Mouse (Mus musculus) erythroblast, embryonic 14.5 days (primary cell): ENCODE measurements around the gene AL732309.1. TPM values are rescaled to one million over a fixed set of nuclear protein-coding genes. Genes with fewer than 3 reads are reported as not detected.
A peak's percentile ranks its signal among the peaks of the same experiment; 100 is the strongest.

Experiments used
- H3K27me3 ChIP-seq: 2 replicates; pipeline ENCODE4 v1.6.1; 2012; ENCODE audit warnings: inconsistent platforms; ENCODE audit not compliant: control insufficient read depth
- H3K36me3 ChIP-seq: 2 replicates; pipeline ENCODE4 v1.6.1; 2012; ENCODE audit warnings: mild to moderate bottlenecking, inconsistent platforms; ENCODE audit not compliant: control insufficient read depth
- H3K4me1 ChIP-seq: 2 replicates; pipeline ENCODE4 v1.6.1; 2012; ENCODE audit warnings: inconsistent platforms; ENCODE audit not compliant: control insufficient read depth
- H3K4me3 ChIP-seq: replicated peaks from 2 replicates; pipeline ENCODE3; 2012; ENCODE audit warnings: moderate library complexity, mild to moderate bottlenecking, inconsistent platforms
- H3K9me3 ChIP-seq: 2 replicates; pipeline ENCODE4 v1.6.1; 2012; ENCODE audit warnings: low read length, inconsistent platforms, mixed read lengths; ENCODE audit not compliant: control insufficient read depth
- GATA1 ChIP-seq: IDR thresholded peaks from 2 replicates; pipeline ENCODE4 v1.6.1; 2012; ENCODE audit warnings: low read length, inconsistent platforms, mixed read lengths
- TAL1 ChIP-seq: IDR thresholded peaks from 3 replicates; pipeline ENCODE4 v1.6.1; 2012; ENCODE audit warnings: low read length, inconsistent platforms, mixed read lengths
- polyA plus RNA-seq: library from polyadenylated mRNA; stranded (reverse); fragments of >175 nt; gene quantifications from 2 replicates; pipeline ENCODE4 v1.2.3, GENCODE M21; 2012

Gene AL732309.1
- polyA plus RNA-seq, 1 experiment, result 0.06 TPM

DNA sequence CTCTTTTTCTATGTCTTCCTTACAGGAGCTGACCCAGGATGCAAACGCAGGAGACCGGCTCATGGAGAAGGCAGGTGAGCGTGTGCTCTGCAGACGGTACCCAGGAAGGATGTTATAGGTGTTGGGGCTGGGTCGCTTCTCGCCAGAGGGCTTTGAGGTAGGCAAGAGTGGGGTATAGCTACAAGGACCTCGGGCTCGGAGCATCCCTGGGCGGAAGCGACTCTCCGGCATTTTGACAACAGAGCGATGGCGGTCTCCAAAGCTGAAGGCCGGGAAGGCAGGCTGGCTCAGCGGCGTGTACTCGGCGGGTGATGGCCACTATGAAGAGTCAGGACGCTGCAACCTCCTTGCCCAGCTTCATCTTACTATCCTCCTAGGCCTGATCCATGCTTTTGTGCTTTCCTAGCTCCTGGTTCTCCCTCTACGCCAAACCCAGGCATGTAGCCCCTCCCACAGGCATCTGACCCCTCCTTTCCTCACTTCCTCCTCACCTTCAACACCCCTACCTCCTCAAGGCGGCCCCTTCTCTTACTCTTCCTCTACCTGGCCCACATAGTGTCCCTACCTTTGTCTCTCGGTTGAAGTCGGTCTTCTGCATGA, 33.3 kb downstream of the AL732309.1 start:
- Histone ChIP-seq H3K4me1 (peaks cover 31% of the 10 kb centered on the region), H3K4me3 (no peak overlapping the region), H3K27me3 (peaks cover 5% of the 10 kb centered on the region), H3K36me3 (peaks cover 15% of the 10 kb centered on the region), H3K9me3 (no peaks in the 10 kb centered on the region)
- TF ChIP-seq TAL1 (no peak), GATA1 (no peak)

DNA sequence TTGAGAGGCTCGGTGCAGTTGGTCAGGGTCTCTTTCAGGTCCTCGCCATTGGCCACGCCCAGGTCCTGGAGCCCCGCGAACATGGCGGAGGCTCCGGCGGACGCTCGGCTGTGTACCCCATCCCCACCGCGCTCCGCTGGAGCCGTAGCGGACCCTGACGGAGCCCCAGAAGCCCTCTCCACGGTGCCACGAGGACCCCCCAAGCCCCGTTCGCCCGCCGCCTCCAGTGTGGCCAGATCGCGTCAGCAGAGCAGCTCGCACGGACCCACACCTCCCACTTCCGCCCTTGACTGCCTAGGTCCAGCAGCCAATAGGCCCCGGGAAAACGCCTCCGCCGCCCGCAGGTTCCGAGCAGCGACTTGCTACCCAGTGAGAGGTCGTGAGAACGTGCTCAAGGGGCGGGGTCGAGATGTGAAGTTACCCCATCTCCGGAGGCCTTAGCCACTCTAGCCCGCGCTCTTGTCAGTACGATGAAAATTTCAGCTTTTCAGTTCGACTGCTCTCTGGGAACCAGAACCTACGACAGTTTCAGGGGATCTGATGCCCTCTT, 35.5 kb downstream of the AL732309.1 start, which contains the start of gene Nelfb:
Nelfb (minus strand) TSS at position 369 of the 550 bp plus-strand sequence.
- TF ChIP-seq GATA1 (no peak), TAL1 (no peak)
- H3K4me3 ChIP-seq, result peak within 1 kb of the TSS; percentile 83
- H3K36me3 ChIP-seq, result peaks cover 37% of the 10 kb centered on the region
- peaks cover 5% of the 10 kb centered on the region for H3K27me3 ChIP-seq
- H3K4me1 ChIP-seq, result peaks cover 33% of the 10 kb centered on the region
- H3K9me3 ChIP-seq, result no peaks in the 10 kb centered on the region

DNA sequence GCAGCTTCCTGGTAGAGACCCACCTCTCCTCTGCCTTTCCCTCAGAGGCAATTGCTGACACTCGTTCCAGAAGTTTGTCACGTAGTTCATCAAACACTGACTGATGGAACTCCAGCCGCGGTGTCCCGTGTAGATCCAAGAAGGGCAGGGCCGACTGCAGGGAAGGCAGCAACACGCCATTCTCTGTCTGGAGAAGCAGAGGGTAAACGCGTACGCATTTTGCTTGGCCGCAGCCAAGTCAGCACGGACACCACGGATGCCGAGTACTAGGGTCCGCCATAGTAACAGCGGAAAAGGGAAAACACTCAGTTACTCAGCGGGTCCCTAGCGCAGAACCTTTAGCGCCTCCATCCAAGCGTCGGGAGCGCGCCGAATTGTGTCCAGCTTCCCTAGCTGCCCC, 36.0 kb downstream of the AL732309.1 start:
- Histone ChIP-seq H3K4me1 (peaks cover 35% of the 10 kb centered on the region), H3K27me3 (peaks cover 5% of the 10 kb centered on the region), H3K4me3 (peak overlapping the region; percentile 83), H3K9me3 (no peaks in the 10 kb centered on the region), H3K36me3 (peaks cover 42% of the 10 kb centered on the region)
- TF ChIP-seq GATA1 (no peak), TAL1 (no peak)

DNA sequence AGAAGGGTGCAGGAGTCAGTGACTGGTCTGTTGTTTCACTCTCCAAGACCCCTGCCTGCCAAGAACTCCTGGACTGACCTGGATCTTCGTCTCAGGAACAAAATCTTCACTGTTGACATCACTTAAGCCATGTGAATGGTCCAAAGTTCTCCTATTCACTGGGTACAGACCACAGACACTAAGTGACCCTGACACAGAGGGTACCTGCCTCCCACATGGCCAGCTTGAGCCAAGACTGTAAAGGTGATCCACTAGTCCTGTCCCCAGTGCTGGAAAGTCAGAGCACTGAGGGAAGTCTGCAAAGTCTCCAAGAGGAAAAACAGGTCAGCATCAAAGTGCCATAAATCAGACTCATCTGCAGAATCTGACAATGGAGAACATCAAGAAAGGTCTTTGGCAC, 39.1 kb downstream of the AL732309.1 start:
- Histone ChIP-seq H3K4me3 (no peak overlapping the region), H3K36me3 (peaks cover 73% of the 10 kb centered on the region), H3K4me1 (peaks cover 37% of the 10 kb centered on the region), H3K9me3 (no peaks in the 10 kb centered on the region), H3K27me3 (no peaks in the 10 kb centered on the region)
- no peak for TF ChIP-seq TAL1
- no peak for TF ChIP-seq GATA1

DNA sequence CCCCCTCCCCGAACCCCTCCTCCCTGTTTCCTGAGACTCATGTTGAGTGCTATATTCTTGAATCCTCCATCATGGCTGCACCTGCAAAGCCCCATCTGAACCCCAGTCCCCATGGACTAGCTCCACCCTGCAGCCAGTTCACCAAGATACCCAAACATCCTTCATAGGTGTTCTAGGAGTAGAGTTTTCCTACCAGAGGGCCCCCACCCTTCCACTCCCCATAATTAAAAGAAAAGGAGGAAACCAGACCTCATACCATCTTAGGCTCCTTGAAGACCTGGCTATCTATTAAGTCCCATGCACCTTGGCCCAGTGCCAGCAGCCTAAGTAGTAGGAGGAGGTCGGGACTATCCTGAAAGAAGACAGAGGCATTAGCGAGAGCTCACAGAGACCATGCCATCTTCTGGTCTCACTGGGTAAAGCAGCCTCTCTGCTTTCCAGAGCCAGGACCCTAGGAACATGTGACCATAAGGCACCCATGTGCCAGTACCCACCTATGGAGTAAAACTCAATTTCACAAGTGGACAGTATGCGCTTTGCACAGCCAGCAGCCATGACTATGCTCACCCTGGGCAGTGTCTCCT, 42.9 kb downstream of the AL732309.1 start:
- no peaks in the 10 kb centered on the region for H3K9me3 ChIP-seq
- peaks cover 98% of the 10 kb centered on the region for H3K36me3 ChIP-seq
- H3K4me1 ChIP-seq, result peaks cover 10% of the 10 kb centered on the region
- no peak for TF ChIP-seq TAL1
- TF ChIP-seq GATA1, result no peak
- H3K4me3 ChIP-seq, result no peak overlapping the region
- no peaks in the 10 kb centered on the region for H3K27me3 ChIP-seq

DNA sequence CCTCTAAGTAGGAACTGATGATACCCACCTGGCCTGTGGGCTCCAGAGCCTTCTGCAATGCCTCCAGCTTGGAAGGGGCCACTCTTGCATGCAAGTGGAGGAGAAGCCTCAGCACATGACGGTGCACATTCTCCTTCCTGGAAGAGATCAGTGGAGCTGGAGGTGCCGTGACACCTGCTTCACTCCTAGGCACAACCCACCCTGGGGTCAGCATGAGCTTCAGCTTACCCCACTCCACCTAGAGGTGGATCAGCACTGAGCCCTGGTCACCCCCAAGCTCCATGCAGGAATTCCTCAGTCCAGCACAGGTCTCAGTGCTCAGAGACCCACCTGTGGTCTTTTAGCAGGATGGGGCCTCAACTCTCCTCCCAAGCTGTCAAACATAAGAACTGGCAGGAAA, 46.0 kb downstream of the AL732309.1 start:
- H3K27me3 ChIP-seq, result peaks cover under 1% of the 10 kb centered on the region; the same call in 1 of the 2 replicates
- no peak for TF ChIP-seq TAL1
- no peak for TF ChIP-seq GATA1
- no peaks in the 10 kb centered on the region for H3K9me3 ChIP-seq
- H3K4me1 ChIP-seq, result peaks cover 29% of the 10 kb centered on the region
- H3K4me3 ChIP-seq, result no peak overlapping the region
- peaks cover 78% of the 10 kb centered on the region for H3K36me3 ChIP-seq

DNA sequence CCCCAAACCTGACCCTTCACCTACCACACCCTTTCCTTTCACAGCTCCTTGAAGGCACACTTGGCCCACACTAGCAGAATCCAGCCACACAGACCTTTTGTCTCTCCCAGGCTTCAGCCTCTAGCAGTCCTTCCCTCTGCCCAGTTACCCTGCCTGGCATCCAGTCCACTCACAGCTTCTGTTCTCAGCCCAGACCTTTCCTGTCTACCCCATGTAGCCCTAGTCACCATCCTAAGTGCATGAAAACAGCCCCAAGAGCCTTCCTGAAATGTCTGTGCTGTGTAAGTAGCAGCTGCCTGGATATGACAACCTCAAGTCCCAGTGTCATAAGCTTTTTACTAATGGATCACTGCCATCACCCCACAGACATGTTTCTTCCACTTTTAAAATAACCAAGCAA, 48.7 kb downstream of the AL732309.1 start:
- H3K4me3 ChIP-seq, result no peak overlapping the region
- no peak for TF ChIP-seq TAL1
- no peak for TF ChIP-seq GATA1
- H3K4me1 ChIP-seq, result peaks cover 51% of the 10 kb centered on the region
- peaks cover 51% of the 10 kb centered on the region for H3K36me3 ChIP-seq
- peaks cover 7% of the 10 kb centered on the region for H3K27me3 ChIP-seq
- H3K9me3 ChIP-seq, result no peaks in the 10 kb centered on the region

DNA sequence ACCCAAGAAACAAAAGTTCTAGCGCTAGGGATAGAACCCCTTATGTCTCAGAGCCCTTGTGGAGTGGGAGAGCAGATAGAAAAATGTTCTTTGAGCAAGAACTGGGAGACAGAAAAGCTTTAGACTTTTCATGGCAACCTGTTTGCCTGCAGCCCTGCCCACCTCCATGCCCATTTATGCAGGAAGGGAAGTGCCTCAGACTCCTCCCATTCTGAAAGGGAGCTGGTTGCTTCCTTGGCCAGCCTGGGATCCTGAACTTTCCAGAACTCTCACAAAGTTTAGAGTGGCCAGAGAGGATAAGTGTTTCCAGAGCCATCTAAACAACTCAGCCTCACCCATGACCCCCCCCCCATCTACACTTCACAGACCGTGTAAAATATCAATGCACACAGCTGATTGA, 49.5 kb downstream of the AL732309.1 start:
- Histone ChIP-seq H3K9me3 (no peaks in the 10 kb centered on the region), H3K36me3 (peaks cover 43% of the 10 kb centered on the region), H3K4me3 (no peak overlapping the region), H3K27me3 (peaks cover 7% of the 10 kb centered on the region), H3K4me1 (peaks cover 51% of the 10 kb centered on the region)
- TF ChIP-seq TAL1 (no peak), GATA1 (no peak)

DNA sequence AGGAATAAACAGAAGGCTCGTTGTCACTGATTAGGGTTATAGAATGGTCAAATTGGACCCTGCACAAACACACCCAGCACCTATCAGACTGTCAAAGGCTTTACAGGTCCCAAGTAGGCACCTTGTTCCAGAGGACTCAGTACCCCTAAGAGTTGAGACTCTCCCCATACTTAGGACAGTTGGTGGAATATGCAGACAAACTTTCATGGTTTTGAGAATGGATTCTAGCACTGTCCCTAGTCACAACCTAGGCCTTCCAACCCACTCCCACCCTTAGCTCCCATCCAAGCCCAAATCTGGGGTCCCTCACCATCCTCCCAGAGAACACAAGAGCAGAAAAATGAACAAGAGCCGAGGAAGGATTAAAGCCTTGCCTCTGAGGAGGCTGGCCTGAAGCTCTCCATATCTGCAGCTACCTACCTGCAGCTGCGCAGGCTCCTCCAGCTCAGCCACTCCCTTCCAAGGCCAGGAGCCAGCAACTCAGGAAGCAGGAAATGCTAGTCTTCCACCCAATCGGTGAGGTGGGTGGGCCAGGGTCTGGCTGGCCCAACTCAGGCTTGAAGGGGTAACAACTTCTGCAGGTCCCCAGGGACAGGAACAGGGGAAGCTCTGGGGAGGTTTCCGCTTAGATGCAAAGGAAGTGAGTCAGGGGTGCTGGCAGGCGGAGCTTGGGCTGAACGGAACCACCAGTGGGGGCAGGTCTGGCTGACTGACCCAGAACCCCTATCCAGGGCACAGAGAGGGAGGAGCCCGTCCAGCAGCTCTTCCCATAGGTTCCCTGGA, 50.3 kb downstream of the AL732309.1 start, which contains the start of gene Tor4a:
Tor4a (minus strand) TSS at position 715 of the 783 bp plus-strand sequence.
- Histone ChIP-seq H3K4me1 (peaks cover 51% of the 10 kb centered on the region), H3K27me3 (peaks cover 7% of the 10 kb centered on the region), H3K4me3 (peak within 1 kb of the TSS; percentile 66), H3K9me3 (no peaks in the 10 kb centered on the region), H3K36me3 (peaks cover 35% of the 10 kb centered on the region)
- TF ChIP-seq GATA1, result no peak
- TF ChIP-seq TAL1, result no peak
